18 mouse cellular contexts compared by ENCODE assay signal in the genomic region with DNA sequence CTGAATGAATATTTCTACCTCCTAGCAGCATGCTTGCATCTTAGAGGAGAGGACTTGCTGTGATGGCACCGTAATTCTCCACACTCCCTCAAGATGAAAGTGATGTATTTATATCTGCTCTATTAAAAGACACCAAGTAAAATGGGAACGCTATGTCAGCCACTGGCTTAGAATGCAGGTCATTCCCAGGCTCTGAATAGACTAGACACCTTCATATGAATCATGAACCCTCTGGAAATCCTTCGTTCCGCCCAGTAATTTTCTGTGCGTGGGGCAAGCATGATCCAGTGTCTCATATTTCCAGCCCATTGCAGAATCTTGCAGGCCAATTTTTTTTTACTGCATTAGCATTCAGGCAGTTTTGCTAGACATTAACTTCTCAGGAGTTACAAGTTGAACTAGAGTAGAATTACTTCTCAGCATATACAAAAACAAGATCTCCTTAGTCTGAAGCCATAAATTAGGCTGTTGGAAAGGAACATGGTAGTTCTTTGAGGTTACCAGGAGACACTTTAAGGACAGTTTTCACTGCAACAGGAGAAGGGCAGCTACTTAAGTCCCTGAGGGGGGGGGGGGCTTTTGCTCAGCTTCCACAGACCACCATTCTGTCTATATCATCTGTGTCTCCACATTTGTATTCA.
A peak's percentile ranks its signal among the peaks of the same experiment; 100 is the strongest.
DNase-seq lines count a peak whose midpoint lies in the region; ATAC-seq and TF ChIP-seq lines count a peak whose summit lies in the region.
"Had no signal": no experiment of that assay in that cellular context is flagged by ENCODE, and none has a peak within 500 bp of the region (broad histone marks: within the 10 kb centered on the region; RNA-seq: fewer than 3 reads in every experiment).

No protein-coding gene starts in this region.

- TF ChIP-seq POLR2A in heart, adult 2 months (IDR thresholded peaks at IDR 0.05; ENCODE audit: insufficient read depth, low read depth, low read length) = no peak
- TF ChIP-seq POLR2A in myocyte (IDR thresholded peaks at IDR 0.05; ENCODE audit: insufficient read length, low read depth) = no peak

- H3K27me3 ChIP-seq in embryonic facial prominence, embryonic 14.5 days (replicated peaks; ENCODE audit: control insufficient read depth, insufficient read depth, low read length) = peaks cover 9% of the 10 kb centered on the region
- H3K27me3 ChIP-seq in embryonic facial prominence, embryonic 10.5 days (replicated peaks; ENCODE audit: low read depth, poor library complexity, severe bottlenecking) = peaks cover 97% of the 10 kb centered on the region
- H3K27me3 ChIP-seq in heart, adult 2 months (ENCODE audit: control insufficient read depth, insufficient read depth, low read length) = no peaks in the 10 kb centered on the region
- H3K27me3 ChIP-seq in heart, embryonic 11.5 days (ENCODE audit: control insufficient read depth, insufficient read depth, low read length) = no peaks in the 10 kb centered on the region
- H3K27me3 ChIP-seq in myocyte (ENCODE audit: control insufficient read depth, insufficient read depth, insufficient read length) = no peaks in the 10 kb centered on the region
- H3K27me3 ChIP-seq: liver, embryonic 12.5 days had no signal

- DNase-seq in embryonic facial prominence, embryonic 14.5 days (ENCODE audit: low spot score) = peak; percentile 5
- no peak for DNase-seq in embryonic facial prominence, embryonic 10.5 days (ENCODE audit: low spot score)
- peak in 1 of 2 experiments; percentile 4 for DNase-seq in heart, adult 2 months
- peak; percentile 6 for DNase-seq in left cerebral cortex, adult 11 months (ENCODE audit: low spot score)
- no peak for DNase-seq in left cerebral cortex, postnatal 4 days
- no peak for DNase-seq in cerebellum, adult 11 months
- DNase-seq: adrenal gland, postnatal 25 days; cerebellum, postnatal 10 days; lung, embryonic 14.5 days; thymus, adult 18-20 months had no signal

- H3ac ChIP-seq in myocyte (ENCODE audit: control insufficient read depth, insufficient read length) = no peak overlapping the region

- H3K36me3 ChIP-seq in embryonic facial prominence, embryonic 14.5 days (ENCODE audit: control insufficient read depth, insufficient read depth, low read length) = no peaks in the 10 kb centered on the region
- H3K36me3 ChIP-seq in embryonic facial prominence, embryonic 10.5 days (replicated peaks) = no peaks in the 10 kb centered on the region
- no peaks in the 10 kb centered on the region for H3K36me3 ChIP-seq in heart, adult 2 months (ENCODE audit: control insufficient read depth, insufficient read depth, low read length)
- H3K36me3 ChIP-seq in heart, embryonic 11.5 days (ENCODE audit: control insufficient read depth, insufficient read depth, low read length) = no peaks in the 10 kb centered on the region
- H3K36me3 ChIP-seq in myocyte (ENCODE audit: control insufficient read depth, insufficient read depth) = no peaks in the 10 kb centered on the region
- H3K36me3 ChIP-seq: hindbrain, embryonic 13.5 days; liver, embryonic 12.5 days; neural tube, embryonic 15.5 days had no signal

- H3K9ac ChIP-seq in embryonic facial prominence, embryonic 14.5 days (ENCODE audit: low read depth, low read length) = no peak overlapping the region
- no peak overlapping the region for H3K9ac ChIP-seq in heart, adult 2 months (ENCODE audit: low read depth, low read length)
- no peak overlapping the region for H3K9ac ChIP-seq in heart, embryonic 11.5 days (ENCODE audit: low read depth, low read length)
- H3K9ac ChIP-seq: forebrain, embryonic 13.5 days; hindbrain, embryonic 13.5 days; liver, embryonic 12.5 days; lung, embryonic 14.5 days; neural tube, embryonic 15.5 days had no signal

- TF ChIP-seq CTCF in heart, adult 2 months (IDR thresholded peaks at IDR 0.05) = no peak

- TF ChIP-seq EP300 in heart, adult 2 months (IDR thresholded peaks at IDR 0.05; ENCODE audit: insufficient read depth, low read depth, low read length) = no peak

- ATAC-seq in embryonic facial prominence, embryonic 14.5 days (ENCODE audit: low read depth) = no peak
- ATAC-seq in heart, embryonic 11.5 days (replicated peaks; ENCODE audit: insufficient number of reproducible peaks, low FRiP score, low TSS enrichment) = no peak
- ATAC-seq: forebrain, embryonic 13.5 days; liver, embryonic 12.5 days had no signal

- no peaks in the 10 kb centered on the region for H3K9me3 ChIP-seq in embryonic facial prominence, embryonic 14.5 days (ENCODE audit: control insufficient read depth, low read length)
- H3K9me3 ChIP-seq in embryonic facial prominence, embryonic 10.5 days = no peaks in the 10 kb centered on the region
- no peaks in the 10 kb centered on the region for H3K9me3 ChIP-seq in heart, embryonic 11.5 days (replicated peaks; ENCODE audit: control insufficient read depth, low read length)
- H3K9me3 ChIP-seq: forebrain, embryonic 13.5 days; hindbrain, embryonic 13.5 days; liver, embryonic 12.5 days; neural tube, embryonic 15.5 days had no signal

- no peaks in the 10 kb centered on the region for H3K4me1 ChIP-seq in embryonic facial prominence, embryonic 14.5 days (ENCODE audit: control insufficient read depth, insufficient read depth, low read length)
- H3K4me1 ChIP-seq in embryonic facial prominence, embryonic 10.5 days = no peaks in the 10 kb centered on the region
- no peaks in the 10 kb centered on the region for H3K4me1 ChIP-seq in heart, adult 2 months (ENCODE audit: control insufficient read depth, insufficient read depth, low read length)
- H3K4me1 ChIP-seq in heart, embryonic 11.5 days (ENCODE audit: control insufficient read depth, insufficient read depth, low read length) = no peaks in the 10 kb centered on the region
- H3K4me1 ChIP-seq: forebrain, embryonic 13.5 days; hindbrain, embryonic 13.5 days; liver, embryonic 12.5 days; neural tube, embryonic 15.5 days had no signal

- intact Hi-C loops in heart, adult 2 months (cut with DNase I) = loop anchor here (10.0 kb wide), 1 partner anchor 203 kb away; no protein-coding TSS in a partner anchor
- intact Hi-C loops in left cerebral cortex, postnatal 4 days (cut with DNase I) = no loop called here

- no peak overlapping the region for H3K4me2 ChIP-seq in embryonic facial prominence, embryonic 14.5 days (ENCODE audit: low read depth, low read length)
- H3K4me2 ChIP-seq in heart, embryonic 11.5 days = no peak overlapping the region
- peak overlapping the region; percentile 13 for H3K4me2 ChIP-seq in myocyte (ENCODE audit: low read depth)
- H3K4me2 ChIP-seq: forebrain, embryonic 13.5 days; hindbrain, embryonic 13.5 days; liver, embryonic 12.5 days; lung, embryonic 14.5 days; midbrain, embryonic 11.5 days; neural tube, embryonic 15.5 days had no signal

- H3K4me3 ChIP-seq in embryonic facial prominence, embryonic 14.5 days (ENCODE audit: low read depth, low read length) = no peak overlapping the region
- no peak overlapping the region for H3K4me3 ChIP-seq in embryonic facial prominence, embryonic 10.5 days
- H3K4me3 ChIP-seq in heart, adult 2 months = no peak overlapping the region
- no peak overlapping the region for H3K4me3 ChIP-seq in heart, embryonic 11.5 days (ENCODE audit: low read depth, low read length)
- H3K4me3 ChIP-seq in myocyte = no peak overlapping the region
- H3K4me3 ChIP-seq: forebrain, embryonic 13.5 days; hindbrain, embryonic 13.5 days; liver, embryonic 12.5 days; neural tube, embryonic 15.5 days had no signal

- no peaks in the 10 kb centered on the region for H3K79me2 ChIP-seq in heart, adult 2 months (replicated peaks; ENCODE audit: control insufficient read depth, insufficient read depth, low read length)
- H3K79me2 ChIP-seq in myocyte (ENCODE audit: control insufficient read depth, insufficient read depth) = no peaks in the 10 kb centered on the region

- WGBS in embryonic facial prominence, embryonic 14.5 days = 66% methylated on average over 5 of the region's 5 CpGs
- WGBS in embryonic facial prominence, embryonic 10.5 days = 80% methylated on average over 5 of the region's 5 CpGs
- 65% methylated on average over 5 of the region's 5 CpGs for WGBS in heart, adult 2 months
- WGBS in heart, embryonic 11.5 days (ENCODE audit: insufficient replicate concordance) = 77% methylated on average over 5 of the region's 5 CpGs

- H3K27ac ChIP-seq in embryonic facial prominence, embryonic 14.5 days (replicated peaks; ENCODE audit: low read depth, low read length) = no peak overlapping the region
- no peak overlapping the region for H3K27ac ChIP-seq in embryonic facial prominence, embryonic 10.5 days (replicated peaks)
- peak overlapping the region; percentile 60 for H3K27ac ChIP-seq in heart, adult 2 months
- H3K27ac ChIP-seq in heart, embryonic 11.5 days (ENCODE audit: low read depth, low read length) = no peak overlapping the region
- H3K27ac ChIP-seq: forebrain, embryonic 13.5 days; hindbrain, embryonic 13.5 days; liver, embryonic 12.5 days; macrophage; neural tube, embryonic 15.5 days had no signal

TF ChIP-seq in myocyte, 11 proteins besides CTCF, POLR2A, EP300 and RAD21:
- no peak for TF ChIP-seq USF1 (IDR thresholded peaks at IDR 0.05; ENCODE audit: low read depth)
- TF ChIP-seq E2F4 (IDR thresholded peaks at IDR 0.05; ENCODE audit: insufficient read depth) = no peak
- TF ChIP-seq POLR2AphosphoS2 (IDR thresholded peaks at IDR 0.05; ENCODE audit: insufficient read length, low read depth) = no peak
- TF ChIP-seq TCF12 (IDR thresholded peaks at IDR 0.05; ENCODE audit: insufficient read depth, poor library complexity, severe bottlenecking) = no peak
- TF ChIP-seq MAX (IDR thresholded peaks at IDR 0.05; ENCODE audit: low read depth) = no peak
- TF ChIP-seq TCF3 (IDR thresholded peaks at IDR 0.05; ENCODE audit: insufficient read length, low read depth) = no peak
- TF ChIP-seq MYOG (IDR thresholded peaks at IDR 0.05; ENCODE audit: control insufficient read depth in 1 of 3, insufficient read depth in 1 of 3, insufficient read length in 2 of 3, low read depth in 2 of 3) = no peak
- no peak for TF ChIP-seq CEBPB (IDR thresholded peaks at IDR 0.05; ENCODE audit: insufficient read depth, poor library complexity, severe bottlenecking)

Comparison
In these comparisons a context has a peak if more than half of its experiments do, and no peak if none do; other contexts are left out.
1. DNase-seq: peak in embryonic facial prominence, embryonic 14.5 days (single experiment) and left cerebral cortex, adult 11 months (single experiment); none in embryonic facial prominence, embryonic 10.5 days (single experiment), left cerebral cortex, postnatal 4 days (single experiment) and cerebellum, adult 11 months (single experiment).